Mouse (Mus musculus) embryonic facial prominence, embryonic 14.5 days (tissue): ENCODE results near the gene Gm11595. TPM values are rescaled to one million over a fixed set of nuclear protein-coding genes. Genes with fewer than 3 reads are reported as not detected.
"Not testable (repeated sequence)": the region's sequence is repeated elsewhere in the genome, so short reads cannot be mapped to it uniquely, and the experiment has no call there.

Source experiments
- ATAC-seq: fragments of 200-750 bp; cut with Nextera tagmentation; 2 replicates; pipeline ENCODE4 v1.8.0; 2017; ENCODE audit warnings: low read depth, moderate number of reproducible peaks, moderate TSS enrichment
- DNase-seq: peaks from one replicate; pipeline ENCODE4 v3.0.0-alpha.2; 2015; ENCODE audit warnings: low spot score
- H3K27ac ChIP-seq: fragments of 300-500 bp; sonication (generic); replicated peaks from 2 replicates; pipeline ENCODE4 v1.5.1; 2014; ENCODE audit warnings: low read depth, mild to moderate bottlenecking, low read length, moderate library complexity
- H3K27me3 ChIP-seq: fragments of 300-500 bp; sonication (generic); replicated peaks from 2 replicates; pipeline ENCODE4 v1.6.1; 2014; ENCODE audit warnings: low read length; ENCODE audit not compliant: control insufficient read depth, insufficient read depth
- H3K36me3 ChIP-seq: fragments of 300-500 bp; sonication (generic); 2 replicates; pipeline ENCODE4 v1.6.1; 2014; ENCODE audit warnings: low read length, mixed read lengths; ENCODE audit not compliant: control insufficient read depth, insufficient read depth
- H3K4me1 ChIP-seq: fragments of 300-500 bp; sonication (generic); 2 replicates; pipeline ENCODE4 v1.6.1; 2014; ENCODE audit warnings: antibody characterized with exemption, low read length; ENCODE audit not compliant: control insufficient read depth, insufficient read depth
- H3K4me2 ChIP-seq: fragments of 300-500 bp; sonication (generic); 2 replicates; pipeline ENCODE4 v1.6.1; 2014; ENCODE audit warnings: low read depth, mild to moderate bottlenecking, low read length, moderate library complexity, mixed read lengths
- H3K4me3 ChIP-seq: fragments of 300-500 bp; sonication (generic); 2 replicates; pipeline ENCODE4 v1.5.1; 2014; ENCODE audit warnings: low read depth, mild to moderate bottlenecking, low read length
- H3K9ac ChIP-seq: fragments of 300-500 bp; sonication (generic); 2 replicates; pipeline ENCODE4 v1.6.1; 2014; ENCODE audit warnings: low read depth, mild to moderate bottlenecking, low read length, moderate library complexity, mixed read lengths
- H3K9me3 ChIP-seq: fragments of 300-500 bp; sonication (generic); 2 replicates; pipeline ENCODE4 v1.6.1; 2016; ENCODE audit warnings: low read length; ENCODE audit not compliant: control insufficient read depth
- WGBS: fragments of 180-500 bp; shearing (Covaris S2); extraction: QIAGEN DNeasy Blood & Tissue Kit; methylation state at CpG from one replicate; pipeline ENCODE4 v1.1.7; 2014; 5-methylcytosine and 5-hydroxymethylcytosine counted together
- polyA plus RNA-seq: library from polyadenylated mRNA; unstranded; fragments of >200 nt; fragmentation: Nextera tagmentation; extraction: Ambion mirVana; gene quantifications from 2 replicates; pipeline ENCODE4 v1.2.1, GENCODE M21; 2014

Gene Gm11595
- polyA plus RNA-seq: not detected in 2 replicates

DNA sequence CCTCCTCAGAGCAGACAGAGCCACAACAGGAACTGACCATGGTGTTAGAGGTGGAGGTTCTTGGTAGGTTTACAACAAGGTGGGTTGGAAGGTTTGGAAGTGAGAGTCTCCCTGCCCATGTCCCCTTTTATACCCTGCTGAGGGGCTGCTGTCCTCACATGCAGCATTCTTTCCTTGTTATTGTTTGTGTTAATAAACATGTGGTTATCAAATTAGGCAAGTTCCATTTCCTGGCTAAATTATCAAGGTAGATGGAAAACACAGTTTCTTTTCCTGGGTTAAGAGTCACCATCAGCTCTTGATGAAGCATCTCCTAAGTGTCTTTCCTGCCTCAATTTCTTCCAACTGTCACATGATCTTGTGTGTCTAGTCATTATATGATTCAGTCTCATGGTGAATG, at the start of gene Gm11595:
Gm11595 (minus strand) TSS at position 101 of the 400 bp plus-strand sequence.
- H3K4me1 ChIP-seq, H3K9me3 ChIP-seq, H3K27ac ChIP-seq, H3K9ac ChIP-seq, DNase-seq, H3K4me3 ChIP-seq, H3K27me3 ChIP-seq, H3K36me3 ChIP-seq, ATAC-seq, H3K4me2 ChIP-seq: not testable (repeated sequence)

DNA sequence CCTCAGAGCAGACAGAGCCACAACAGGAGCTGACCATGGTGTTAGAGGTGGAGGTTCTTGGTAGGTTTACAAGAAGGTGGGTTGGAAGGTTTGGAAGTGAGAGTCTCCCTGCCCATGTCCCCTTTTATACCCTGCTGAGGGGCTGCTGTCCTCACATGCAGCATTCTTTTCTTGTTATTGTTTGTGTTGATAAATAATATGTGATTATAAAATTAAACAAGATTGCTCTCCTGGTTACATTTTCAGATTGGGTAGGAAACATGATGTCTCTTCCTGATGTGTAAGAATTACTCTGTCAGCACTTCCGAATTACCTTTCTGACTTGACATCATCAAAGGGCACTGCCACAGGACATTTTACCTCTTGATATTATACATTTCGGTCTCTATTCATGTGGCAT, 42.9 kb upstream of the Gm11595 start, which contains the start of gene Gm11564:
Gm11564 (minus strand) TSS at position 101 of the 400 bp plus-strand sequence.
- H3K36me3 ChIP-seq, H3K9ac ChIP-seq, H3K4me1 ChIP-seq, H3K27me3 ChIP-seq, H3K4me2 ChIP-seq, ATAC-seq, H3K4me3 ChIP-seq, H3K27ac ChIP-seq, DNase-seq, H3K9me3 ChIP-seq: not testable (repeated sequence)
- WGBS: 80% methylated on average over 2 of the region's 2 CpGs

DNA sequence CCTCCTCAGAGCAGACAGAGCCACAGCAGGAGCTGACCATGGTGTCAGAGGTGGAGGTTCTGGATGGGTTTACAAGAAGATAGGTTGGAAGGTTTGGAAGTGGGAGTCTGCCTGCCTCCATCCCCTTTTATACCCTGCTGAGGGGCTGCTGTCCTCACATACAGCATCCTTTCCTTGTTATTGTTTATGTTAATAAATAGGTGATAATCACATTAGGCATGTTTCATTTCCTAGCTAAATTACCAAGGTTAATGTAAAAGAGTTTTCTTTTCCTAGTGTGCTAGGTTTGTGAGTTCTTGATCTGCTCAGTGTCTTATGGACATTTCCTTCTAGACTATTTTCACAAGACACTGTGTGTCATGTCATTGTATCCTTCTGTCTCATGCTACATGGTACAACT, 37.1 kb upstream of the Gm11595 start, which contains the start of gene Krtap4-13:
Krtap4-13 (minus strand) TSS at position 101 of the 400 bp plus-strand sequence.
- not testable (repeated sequence) for H3K9me3 ChIP-seq, H3K4me2 ChIP-seq, H3K36me3 ChIP-seq, H3K9ac ChIP-seq, H3K27ac ChIP-seq, ATAC-seq, H3K27me3 ChIP-seq, DNase-seq, H3K4me1 ChIP-seq, H3K4me3 ChIP-seq

DNA sequence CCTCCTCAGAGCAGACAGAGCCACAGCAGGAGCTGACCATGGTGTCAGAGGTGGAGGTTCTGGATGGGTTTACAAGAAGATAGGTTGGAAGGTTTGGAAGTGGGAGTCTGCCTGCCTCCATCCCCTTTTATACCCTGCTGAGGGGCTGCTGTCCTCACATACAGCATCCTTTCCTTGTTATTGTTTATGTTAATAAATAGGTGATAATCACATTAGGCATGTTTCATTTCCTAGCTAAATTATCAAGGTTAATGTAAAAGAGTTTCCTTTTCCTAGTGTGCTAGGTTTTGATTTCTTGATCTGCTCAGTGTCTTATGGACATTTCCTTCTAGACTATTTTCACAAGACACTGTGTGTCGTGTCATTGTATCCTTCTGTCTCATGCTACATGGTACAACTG, 31.6 kb upstream of the Gm11595 start, which contains the start of gene Gm11554:
Gm11554 (minus strand) TSS at position 101 of the 400 bp plus-strand sequence.
- not testable (repeated sequence) for H3K27ac ChIP-seq, DNase-seq, H3K9ac ChIP-seq, H3K27me3 ChIP-seq, ATAC-seq, H3K4me2 ChIP-seq, H3K36me3 ChIP-seq, H3K4me1 ChIP-seq, H3K4me3 ChIP-seq, H3K9me3 ChIP-seq
- WGBS: no CpG with 5 or more reads among the region's 1 CpGs

DNA sequence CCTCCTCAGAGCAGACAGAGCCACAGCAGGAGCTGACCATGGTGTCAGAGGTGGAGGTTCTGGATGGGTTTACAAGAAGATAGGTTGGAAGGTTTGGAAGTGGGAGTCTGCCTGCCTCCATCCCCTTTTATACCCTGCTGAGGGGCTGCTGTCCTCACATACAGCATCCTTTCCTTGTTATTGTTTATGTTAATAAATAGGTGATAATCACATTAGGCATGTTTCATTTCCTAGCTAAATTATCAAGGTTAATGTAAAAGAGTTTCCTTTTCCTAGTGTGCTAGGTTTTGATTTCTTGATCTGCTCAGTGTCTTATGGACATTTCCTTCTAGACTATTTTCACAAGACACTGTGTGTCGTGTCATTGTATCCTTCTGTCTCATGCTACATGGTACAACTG, 26.1 kb upstream of the Gm11595 start, which contains the start of gene Gm11569:
Gm11569 (minus strand) TSS at position 101 of the 400 bp plus-strand sequence.
- not testable (repeated sequence) for H3K4me2 ChIP-seq, H3K27me3 ChIP-seq, H3K9me3 ChIP-seq, DNase-seq, H3K9ac ChIP-seq, H3K4me3 ChIP-seq, H3K4me1 ChIP-seq, ATAC-seq, H3K27ac ChIP-seq, H3K36me3 ChIP-seq
- WGBS: no CpG with 5 or more reads among the region's 1 CpGs

DNA sequence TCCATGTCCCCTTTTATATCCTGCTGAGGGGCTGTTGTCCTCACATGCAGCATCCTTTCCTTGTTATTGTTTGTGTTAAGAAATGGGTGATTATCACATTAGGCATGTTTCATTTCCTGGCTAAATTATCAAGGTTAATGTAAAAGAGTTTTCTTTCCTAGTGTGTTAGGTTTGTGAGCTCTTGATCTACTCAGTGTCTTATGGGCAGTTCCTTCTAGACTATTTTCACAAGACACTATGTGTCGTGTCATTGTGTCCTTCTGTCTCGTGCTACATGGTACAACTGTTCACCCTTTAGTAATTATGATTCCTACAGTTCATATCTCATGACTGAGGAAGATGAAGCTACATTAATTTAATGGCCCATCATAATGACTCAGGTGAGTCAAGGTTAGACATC, 20.7 kb upstream of the Gm11595 start, which contains the start of gene Gm11596:
Gm11596 (minus strand) TSS at position 101 of the 400 bp plus-strand sequence.
- Histone ChIP-seq H3K9me3 (no peaks in the 10 kb centered on the region), H3K4me2 (no peak within 1 kb of the TSS), H3K27ac (no peak within 1 kb of the TSS), H3K9ac (no peak within 1 kb of the TSS), H3K36me3 (no peaks in the 10 kb centered on the region), H3K4me3 (no peak within 1 kb of the TSS), H3K27me3 (no peaks in the 10 kb centered on the region), H3K4me1 (no peaks in the 10 kb centered on the region)
- WGBS: 81% methylated on average over 2 of the region's 2 CpGs
- ATAC-seq (no peak), DNase-seq (no peak)

DNA sequence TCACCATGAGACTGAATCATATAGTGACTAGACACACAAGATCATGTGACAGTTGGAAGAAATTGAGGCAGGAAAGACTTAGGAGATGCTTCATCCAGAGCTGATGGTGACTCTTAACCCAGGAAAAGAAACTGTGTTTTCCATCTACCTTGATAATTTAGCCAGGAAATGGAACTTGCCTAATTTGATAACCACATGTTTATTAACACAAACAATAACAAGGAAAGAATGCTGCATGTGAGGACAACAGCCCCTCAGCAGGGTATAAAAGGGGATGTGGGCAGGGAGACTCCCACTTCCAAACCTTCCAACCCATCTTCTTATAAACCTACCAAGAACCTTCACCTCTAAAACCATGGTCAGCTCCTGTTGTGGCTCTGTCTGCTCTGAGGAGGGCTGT, 12.2 kb upstream of the Gm11595 start, which contains the start of gene Krtap4-9:
Krtap4-9 (plus strand) TSS at position 301 of the 400 bp plus-strand sequence.
- not testable (repeated sequence) for DNase-seq, H3K36me3 ChIP-seq, H3K4me2 ChIP-seq, H3K9ac ChIP-seq, H3K27ac ChIP-seq, H3K4me1 ChIP-seq, H3K9me3 ChIP-seq, H3K27me3 ChIP-seq, ATAC-seq, H3K4me3 ChIP-seq

DNA sequence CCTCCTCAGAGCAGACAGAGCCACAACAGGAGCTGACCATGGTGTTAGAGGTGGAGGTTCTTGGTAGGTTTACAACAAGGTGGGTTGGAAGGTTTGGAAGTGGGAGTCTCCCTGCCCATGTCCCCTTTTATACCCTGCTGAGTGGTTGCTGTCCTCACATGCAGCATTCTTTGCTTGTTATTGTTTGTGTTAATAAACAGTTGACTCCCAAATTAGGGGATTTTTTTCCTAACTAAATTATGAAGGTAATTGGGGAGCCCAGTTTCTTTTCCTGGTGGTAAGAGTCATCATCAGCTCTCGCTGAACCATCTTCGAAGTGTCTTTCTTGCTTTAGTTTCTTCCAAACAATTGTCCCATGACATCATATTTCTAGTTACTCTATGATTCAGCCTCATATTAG, 7.9 kb upstream of the Gm11595 start, which contains the start of gene Krtap4-8:
Krtap4-8 (minus strand) TSS at position 101 of the 400 bp plus-strand sequence.
- Histone ChIP-seq H3K9me3 (no peaks in the 10 kb centered on the region), H3K27ac (no peak within 1 kb of the TSS), H3K27me3 (no peaks in the 10 kb centered on the region), H3K36me3 (no peaks in the 10 kb centered on the region), H3K9ac (no peak within 1 kb of the TSS), H3K4me2 (no peak within 1 kb of the TSS), H3K4me1 (no peaks in the 10 kb centered on the region), H3K4me3 (no peak within 1 kb of the TSS)
- DNase-seq (no peak), ATAC-seq (no peak)
- WGBS: 91% methylated on average over 2 of the region's 2 CpGs

DNA sequence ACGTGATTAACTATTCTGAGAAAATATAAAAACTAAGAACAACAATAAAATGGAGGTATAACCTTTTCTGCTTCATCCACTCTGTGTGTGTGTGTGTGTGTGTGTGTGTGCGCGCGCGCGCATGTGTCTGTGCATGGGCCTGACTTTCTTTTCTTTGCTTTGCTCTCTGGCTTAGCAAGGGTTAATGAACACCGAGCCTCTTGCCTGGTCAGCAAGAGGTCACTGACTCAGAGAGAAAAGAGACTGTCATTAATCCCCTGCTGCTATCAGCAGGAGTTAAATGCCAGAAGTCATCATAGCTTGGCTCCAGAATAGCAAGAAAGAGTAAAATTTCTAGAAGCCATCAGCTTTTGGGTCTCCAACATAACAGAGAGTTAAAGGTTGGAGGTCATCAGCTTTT, 5.7 kb upstream of the Gm11595 start:
- DNase-seq (no peak), ATAC-seq (no peak)
- Histone ChIP-seq H3K4me1 (no peaks in the 10 kb centered on the region), H3K4me2 (no peak overlapping the region), H3K36me3 (no peaks in the 10 kb centered on the region), H3K27ac (no peak overlapping the region), H3K9ac (no peak overlapping the region), H3K9me3 (no peaks in the 10 kb centered on the region), H3K27me3 (no peaks in the 10 kb centered on the region), H3K4me3 (no peak overlapping the region)
- 54% methylated on average over 7 of the region's 7 CpGs for WGBS
